Mouse (Mus musculus): ENCODE measurements around the gene Btbd35f6.
"Not testable (repeated sequence)": the region's sequence is repeated elsewhere in the genome, so short reads cannot be mapped to it uniquely, and the experiment has no call there.

Btbd35f6 gene

GRCm38 (mm10) chrX:33956440-33956839 lies at the start of gene Btbd35f6:
TSS of gene Btbd35f6 (minus strand) at chrX:33956540.
- not testable (repeated sequence) for DNase-seq (ENCODE audit: low read depth, low spot score)

DNA sequence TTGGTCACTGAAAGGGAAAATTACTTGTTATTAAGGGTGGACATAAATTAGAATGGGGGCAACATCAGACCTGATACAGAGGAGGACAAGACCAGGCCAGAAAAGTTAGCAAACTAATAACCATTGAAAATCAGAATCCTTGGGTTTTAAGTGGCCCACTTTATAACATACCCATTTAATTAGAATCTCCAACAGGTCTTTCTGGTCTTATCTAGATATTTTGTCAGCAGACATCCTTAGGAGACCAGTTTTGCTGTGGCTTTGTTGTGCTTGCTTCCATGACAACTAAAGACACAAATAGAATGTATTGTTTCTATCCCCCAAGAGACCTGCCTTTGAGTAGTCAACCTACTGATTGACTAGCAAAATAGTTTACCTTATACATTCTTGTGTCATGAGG lies 30.4 kb upstream of the Btbd35f6 start, which contains the start of gene Gm21870:
Gm21870 (minus strand) TSS at position 101 of the 400 bp plus-strand sequence.
- not testable (repeated sequence) for DNase-seq (ENCODE audit: low read depth, low spot score)

GRCm38 (mm10) chrX:33930216-33930615 lies 26.1 kb downstream of the Btbd35f6 start:
- not testable (repeated sequence) for DNase-seq (ENCODE audit: low read depth, low spot score)

DNA sequence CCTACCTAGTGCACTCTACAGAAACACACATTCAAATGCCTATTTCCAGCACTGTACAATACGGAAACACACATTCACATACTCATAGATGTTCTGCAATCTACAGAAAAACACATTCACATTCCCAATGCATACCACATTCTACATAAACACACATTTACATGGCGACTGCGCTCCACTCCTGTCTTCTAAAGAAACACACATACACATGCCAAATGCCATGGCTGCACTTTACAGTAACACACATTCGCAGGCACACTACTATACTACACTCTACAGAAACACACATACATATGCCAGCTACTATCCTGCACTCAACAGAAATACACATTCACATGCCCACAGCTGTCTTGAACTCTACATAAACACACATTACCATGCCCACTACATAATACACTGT lies 28.1 kb downstream of the Btbd35f6 start:
- not testable (repeated sequence) for DNase-seq (ENCODE audit: low read depth, low spot score)

DNA sequence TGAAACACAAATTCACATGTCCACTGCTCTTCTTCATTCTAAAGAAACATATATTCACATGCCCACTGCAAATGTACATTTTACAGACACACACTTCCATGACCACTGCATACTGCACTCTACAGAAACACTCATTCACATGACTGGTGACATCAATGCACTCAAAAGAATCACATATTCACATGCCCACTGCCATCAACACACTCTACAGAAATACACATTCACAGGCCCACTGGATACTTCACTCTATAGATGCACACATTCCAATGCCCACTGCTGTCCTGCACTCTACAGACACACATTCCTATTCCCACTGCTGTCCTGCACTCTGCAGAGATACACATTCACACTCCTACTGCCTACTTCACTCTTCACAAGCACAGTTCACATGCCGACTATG lies 30.0 kb downstream of the Btbd35f6 start:
- not testable (repeated sequence) for DNase-seq (ENCODE audit: low read depth, low spot score)

DNA sequence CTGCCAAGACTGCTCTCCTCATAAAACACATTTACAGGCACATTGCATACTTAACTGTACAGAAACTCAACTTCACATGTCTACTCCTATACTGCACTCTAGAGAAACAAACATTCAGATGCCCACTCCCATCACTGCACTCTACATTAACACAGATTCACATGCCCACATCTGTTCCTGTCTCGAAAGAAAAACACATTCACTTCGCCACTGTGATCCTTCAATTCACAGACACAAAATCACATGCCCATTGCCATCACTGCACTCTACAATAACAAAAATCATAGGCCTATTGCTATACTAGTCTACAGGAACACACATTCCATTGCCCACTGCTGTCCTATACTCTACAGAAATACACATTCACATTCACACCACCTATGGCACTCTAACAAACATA lies 30.9 kb downstream of the Btbd35f6 start:
- not testable (repeated sequence) for DNase-seq (ENCODE audit: low read depth, low spot score)
